Mouse (Mus musculus): Measurements from ENCODE around the gene Tmub1. TPM values are rescaled to one million over a fixed set of nuclear protein-coding genes. Genes with fewer than 3 reads are reported as not detected.

Tmub1 gene
- polyA plus RNA-seq, 1 experiment from 2014 or later, result 5.1 TPM

DNA sequence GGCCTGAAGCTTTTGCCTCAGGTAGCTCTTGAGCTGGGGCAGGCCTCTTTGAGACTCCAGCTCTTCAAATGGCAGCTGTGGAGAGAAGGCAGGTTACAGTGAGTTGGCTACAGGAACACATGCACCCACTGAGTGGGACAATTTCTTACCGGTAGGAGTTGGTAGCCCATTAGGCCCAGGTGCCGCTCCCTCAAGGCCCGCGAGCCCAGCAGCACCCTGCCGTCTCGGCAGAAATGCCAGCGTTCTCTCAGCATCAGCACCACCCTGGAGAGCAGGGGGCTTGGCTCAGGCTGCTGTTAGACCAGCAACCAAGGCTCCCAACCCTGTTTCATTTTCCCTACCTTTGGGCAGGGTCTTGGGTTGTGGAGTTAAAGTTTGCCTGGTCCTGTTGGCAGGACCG lies 6.5 kb downstream of the Tmub1 start:
- Histone ChIP-seq H3K36me3 (replicated peaks) (peaks cover 62% of the 10 kb centered on the region), H3K4me1 (replicated peaks) (peaks cover 29% of the 10 kb centered on the region), H3K4me3 (replicated peaks) (no peak overlapping the region), H3K27ac (replicated peaks) (no peak overlapping the region), H3K4me2 (no peak overlapping the region), H3K27me3 (no peaks in the 10 kb centered on the region), H3K9me3 (replicated peaks) (no peaks in the 10 kb centered on the region), H3K9ac (no peak overlapping the region)
- ATAC-seq (ENCODE audit: insufficient read depth), result no peak
- WGBS (ENCODE audit: insufficient replicate concordance), result 87% methylated on average over 8 of the region's 8 CpGs

DNA sequence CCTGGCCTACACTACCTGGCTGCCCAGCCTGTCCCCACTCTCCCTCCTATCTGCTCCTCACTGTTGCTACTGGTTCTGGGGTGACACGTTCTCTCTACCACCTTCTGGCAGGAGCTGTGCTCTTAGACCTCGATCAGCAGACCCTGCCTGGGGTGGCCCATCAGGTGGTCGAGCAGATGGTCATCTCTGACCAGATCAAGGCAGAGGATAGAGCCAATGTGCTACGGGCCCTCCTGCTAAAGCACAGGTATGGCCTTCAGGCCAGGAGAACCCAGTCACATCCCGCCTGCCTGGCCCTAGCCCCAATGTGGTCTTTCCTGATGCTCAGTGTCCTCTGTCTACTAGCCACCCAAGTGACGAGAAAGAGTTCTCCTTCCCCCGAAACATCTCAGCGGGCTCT lies 13.7 kb downstream of the Tmub1 start:
- 0 out of 2 replicates have a peak, but pooled peaks cover under 1% of the 10 kb centered on the region for H3K4me1 ChIP-seq (replicated peaks)
- no peak overlapping the region for H3K27ac ChIP-seq (replicated peaks)
- no peak for ATAC-seq (ENCODE audit: insufficient read depth)
- H3K36me3 ChIP-seq (replicated peaks), result peaks cover 82% of the 10 kb centered on the region
- H3K4me3 ChIP-seq (replicated peaks), result no peak overlapping the region
- H3K9ac ChIP-seq, result no peak overlapping the region
- no peaks in the 10 kb centered on the region for H3K9me3 ChIP-seq (replicated peaks)
- H3K4me2 ChIP-seq, result no peak overlapping the region
- 69% methylated on average over 8 of the region's 8 CpGs for WGBS (ENCODE audit: insufficient replicate concordance)
- no peaks in the 10 kb centered on the region for H3K27me3 ChIP-seq

DNA sequence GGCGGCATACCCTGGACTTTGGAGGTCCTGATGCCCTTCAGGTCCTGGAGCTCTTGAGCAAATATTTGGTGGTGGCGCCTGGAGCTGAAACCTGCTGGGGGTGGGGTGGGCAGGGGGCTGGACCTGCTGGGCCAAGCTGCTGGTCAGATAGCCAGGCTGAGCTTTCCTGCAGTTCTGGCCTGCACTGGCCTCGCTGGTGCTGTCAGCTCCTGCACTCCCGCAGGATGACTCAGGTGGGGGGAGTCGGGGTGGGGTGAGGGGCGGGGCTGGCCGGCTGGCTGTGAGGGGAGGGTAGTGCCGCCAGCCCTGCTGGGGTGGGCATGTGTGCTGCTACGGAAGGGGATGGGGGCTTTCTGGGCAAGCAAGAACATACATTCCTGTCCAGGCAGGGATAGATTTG lies 19.1 kb downstream of the Tmub1 start:
- peak overlapping the region; percentile 39 for H3K4me3 ChIP-seq (replicated peaks)
- 31% methylated on average over 9 of the region's 9 CpGs for WGBS (ENCODE audit: insufficient replicate concordance)
- peak overlapping the region; percentile 54 for H3K4me2 ChIP-seq
- H3K27ac ChIP-seq (replicated peaks), result 0 out of 2 replicates have a peak overlapping the region, but pooled peaks have one; percentile 24
- H3K4me1 ChIP-seq (replicated peaks), result peaks cover 48% of the 10 kb centered on the region
- H3K27me3 ChIP-seq, result peaks cover 16% of the 10 kb centered on the region
- ATAC-seq (ENCODE audit: insufficient read depth), result no peak
- H3K9me3 ChIP-seq (replicated peaks), result no peaks in the 10 kb centered on the region
- H3K36me3 ChIP-seq (replicated peaks), result peaks cover 42% of the 10 kb centered on the region
- H3K9ac ChIP-seq, result no peak overlapping the region

GRCm38 (mm10) chr5:24427981-24428402 lies 19.7 kb downstream of the Tmub1 start:
- peaks cover 50% of the 10 kb centered on the region for H3K4me1 ChIP-seq (replicated peaks)
- ATAC-seq (ENCODE audit: insufficient read depth), result no peak
- peak overlapping the region; percentile 54 for H3K4me2 ChIP-seq
- H3K9me3 ChIP-seq (replicated peaks), result no peaks in the 10 kb centered on the region
- 8% methylated on average over 15 of the region's 15 CpGs for WGBS (ENCODE audit: insufficient replicate concordance)
- peak overlapping the region; percentile 23; the same call in 1 of the 2 replicates for H3K9ac ChIP-seq
- peak overlapping the region; percentile 39 for H3K4me3 ChIP-seq (replicated peaks)
- H3K27ac ChIP-seq (replicated peaks), result 0 out of 2 replicates have a peak overlapping the region, but pooled peaks have one; percentile 24
- peaks cover 35% of the 10 kb centered on the region for H3K36me3 ChIP-seq (replicated peaks)
- H3K27me3 ChIP-seq, result peaks cover 16% of the 10 kb centered on the region

DNA sequence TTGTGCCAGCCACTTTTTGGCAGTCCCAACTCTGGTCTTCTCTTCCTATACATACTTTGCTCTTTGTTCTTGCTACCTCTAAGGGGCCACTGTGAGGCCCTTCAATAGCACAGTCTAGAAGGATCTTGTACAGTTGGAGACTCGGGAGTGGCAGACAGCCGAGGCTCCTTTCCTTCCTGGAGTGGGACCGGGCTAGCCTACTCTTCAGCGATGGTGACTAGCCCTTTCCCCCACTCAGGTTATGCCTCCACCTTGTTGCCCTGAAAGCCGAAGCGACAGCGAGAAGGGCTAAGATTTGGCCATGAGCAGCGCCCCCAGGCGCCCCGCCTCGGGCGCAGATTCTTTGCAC lies 20.4 kb downstream of the Tmub1 start:
- H3K9ac ChIP-seq, result no peak overlapping the region
- peaks cover 56% of the 10 kb centered on the region for H3K4me1 ChIP-seq (replicated peaks)
- ATAC-seq (ENCODE audit: insufficient read depth), result no peak
- H3K27ac ChIP-seq (replicated peaks), result no peak overlapping the region
- no peaks in the 10 kb centered on the region for H3K9me3 ChIP-seq (replicated peaks)
- no peak overlapping the region for H3K4me3 ChIP-seq (replicated peaks)
- peaks cover 28% of the 10 kb centered on the region for H3K36me3 ChIP-seq (replicated peaks)
- H3K4me2 ChIP-seq, result peak overlapping the region; percentile 93; the same call in 1 of the 2 replicates
- 37% methylated on average over 12 of the region's 12 CpGs for WGBS (ENCODE audit: insufficient replicate concordance)
- peaks cover 16% of the 10 kb centered on the region for H3K27me3 ChIP-seq

DNA sequence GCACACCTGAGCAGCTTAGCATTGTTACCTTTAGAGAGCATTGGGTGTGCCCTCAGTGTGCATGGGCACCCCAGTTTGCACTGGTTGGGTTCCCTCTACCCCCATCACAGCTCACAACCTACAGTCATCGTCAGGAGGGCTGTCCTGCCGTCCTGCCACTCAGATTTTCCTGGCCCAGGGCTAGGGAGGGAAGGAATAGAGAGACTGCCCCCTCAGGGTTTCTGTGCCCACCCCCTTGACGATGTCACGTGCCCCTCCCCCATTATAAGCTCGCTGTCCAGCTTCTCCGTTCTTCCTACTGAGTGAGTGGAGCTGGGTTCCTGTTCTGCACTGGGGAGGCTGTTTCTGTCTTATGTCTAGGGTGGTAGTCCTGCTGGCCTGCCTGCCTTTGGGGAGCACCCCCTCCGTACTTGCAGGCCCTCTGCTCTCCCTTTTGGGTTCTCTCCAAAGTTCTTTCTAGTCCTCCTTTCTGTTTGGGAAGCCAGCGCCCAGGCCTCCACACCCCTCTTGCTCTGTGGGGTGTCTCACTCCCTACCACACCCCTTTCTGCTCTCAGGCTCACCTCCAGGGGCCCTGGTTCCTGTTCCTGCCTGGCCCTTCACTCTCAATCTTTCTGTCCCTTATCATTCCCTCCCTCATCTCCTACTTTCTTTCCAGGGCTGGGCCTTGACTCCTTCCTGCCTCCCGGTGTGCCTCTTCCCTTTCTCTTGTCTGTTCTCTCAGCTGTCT lies 20.9 kb downstream of the Tmub1 start:
- Histone ChIP-seq H3K27ac (replicated peaks) (no peak overlapping the region), H3K4me1 (replicated peaks) (peaks cover 56% of the 10 kb centered on the region), H3K4me3 (replicated peaks) (peak overlapping the region; percentile 73; the same call in 1 of the 2 replicates), H3K9ac (no peak overlapping the region), H3K36me3 (replicated peaks) (peaks cover 23% of the 10 kb centered on the region), H3K27me3 (peaks cover 16% of the 10 kb centered on the region), H3K4me2 (peak overlapping the region; percentile 93), H3K9me3 (replicated peaks) (no peaks in the 10 kb centered on the region)
- 15% methylated on average over 9 of the region's 9 CpGs for WGBS (ENCODE audit: insufficient replicate concordance)
- ATAC-seq (ENCODE audit: insufficient read depth), result no peak

- Histone ChIP-seq H3K4me2 (peak overlapping the region; percentile 93), H3K4me1 (replicated peaks) (peaks cover 56% of the 10 kb centered on the region), H3K36me3 (replicated peaks) (peaks cover 16% of the 10 kb centered on the region), H3K27me3 (peaks cover 16% of the 10 kb centered on the region), H3K27ac (replicated peaks) (no peak overlapping the region), H3K9ac (peak overlapping the region; percentile 80; the same call in 1 of the 2 replicates), H3K9me3 (replicated peaks) (no peaks in the 10 kb centered on the region), H3K4me3 (replicated peaks) (peak overlapping the region; percentile 73)
- WGBS (ENCODE audit: insufficient replicate concordance), result 9% methylated on average over 10 of the region's 10 CpGs
- no peak for ATAC-seq (ENCODE audit: insufficient read depth)
These were observed 21.6 kb downstream of the Tmub1 start for GRCm38 (mm10) chr5:24426037-24426432.

GRCm38 (mm10) chr5:24425421-24426036 lies 22.1 kb downstream of the Tmub1 start:
- Histone ChIP-seq H3K27me3 (peaks cover 16% of the 10 kb centered on the region), H3K4me2 (peak overlapping the region; percentile 93), H3K9ac (peak overlapping the region; percentile 80), H3K9me3 (replicated peaks) (no peaks in the 10 kb centered on the region), H3K27ac (replicated peaks) (peak overlapping the region; percentile 92; the same call in 1 of the 2 replicates), H3K4me1 (replicated peaks) (peaks cover 56% of the 10 kb centered on the region), H3K4me3 (replicated peaks) (peak overlapping the region; percentile 73), H3K36me3 (replicated peaks) (peaks cover 11% of the 10 kb centered on the region)
- 1% methylated on average over 29 of the region's 30 CpGs for WGBS (ENCODE audit: insufficient replicate concordance)
- no peak for ATAC-seq (ENCODE audit: insufficient read depth)

DNA sequence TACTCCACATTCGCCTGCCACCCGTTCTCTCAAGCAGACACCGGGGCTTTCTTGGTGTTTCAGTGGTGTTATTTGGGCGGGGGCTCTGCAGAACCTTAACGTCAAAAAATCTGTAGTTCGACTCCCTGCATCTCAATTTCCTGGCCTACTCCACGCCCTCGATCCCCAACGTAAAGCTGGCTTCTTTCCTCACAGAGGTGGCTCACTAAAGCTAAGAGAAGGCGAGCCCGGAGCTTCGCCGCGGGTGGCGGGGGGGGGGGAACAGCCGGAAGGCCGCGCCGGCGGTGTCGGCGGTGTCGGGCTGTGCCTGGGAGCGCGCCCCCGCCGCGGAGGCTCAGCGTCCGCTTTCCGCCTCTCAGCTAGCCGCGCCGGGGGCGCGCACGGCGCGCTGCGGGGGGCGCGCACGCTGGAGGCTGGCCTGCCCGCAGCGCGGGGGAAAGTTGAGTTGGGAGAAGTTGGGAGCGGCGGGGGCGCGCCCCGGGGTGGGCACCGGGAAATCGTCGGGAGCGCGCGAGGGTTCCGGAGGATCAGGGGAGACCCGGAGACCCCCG lies 22.7 kb downstream of the Tmub1 start:
- H3K27ac ChIP-seq (replicated peaks), result peak overlapping the region; percentile 92
- peak overlapping the region; percentile 80 for H3K9ac ChIP-seq
- H3K4me2 ChIP-seq, result peak overlapping the region; percentile 93
- no peaks in the 10 kb centered on the region for H3K9me3 ChIP-seq (replicated peaks)
- H3K4me1 ChIP-seq (replicated peaks), result peaks cover 56% of the 10 kb centered on the region
- peaks cover 6% of the 10 kb centered on the region for H3K36me3 ChIP-seq (replicated peaks)
- peaks cover 16% of the 10 kb centered on the region for H3K27me3 ChIP-seq
- peak; percentile 51 for ATAC-seq (ENCODE audit: insufficient read depth)
- under 1% methylated on average over 60 of the region's 60 CpGs for WGBS (ENCODE audit: insufficient replicate concordance)
- peak overlapping the region; percentile 73 for H3K4me3 ChIP-seq (replicated peaks)

GRCm38 (mm10) chr5:24424004-24424781 lies 23.5 kb downstream of the Tmub1 start:
- Histone ChIP-seq H3K9me3 (replicated peaks) (no peaks in the 10 kb centered on the region), H3K4me1 (replicated peaks) (peaks cover 56% of the 10 kb centered on the region), H3K4me3 (replicated peaks) (peak overlapping the region; percentile 73), H3K4me2 (peak overlapping the region; percentile 93), H3K36me3 (replicated peaks) (0 out of 2 replicates have a peak, but pooled peaks cover 3% of the 10 kb centered on the region), H3K9ac (peak overlapping the region; percentile 80), H3K27ac (replicated peaks) (peak overlapping the region; percentile 92), H3K27me3 (peaks cover 16% of the 10 kb centered on the region)
- no peak for ATAC-seq (ENCODE audit: insufficient read depth)
- WGBS (ENCODE audit: insufficient replicate concordance), result 10% methylated on average over 21 of the region's 21 CpGs

All from liver, embryonic 15.5 days (tissue).